In genomic region chr14:20191136-20191735, GRCm38 (mm10) we compare ENCODE assay signal across 28 mouse cellular contexts. TPM values are rescaled to one million over a fixed set of nuclear protein-coding genes. Genes with fewer than 3 reads are reported as not detected.
DNase-seq lines count a peak whose midpoint lies in the region; ATAC-seq and TF ChIP-seq lines count a peak whose summit lies in the region.
"Had no signal": no experiment of that assay in that cellular context is flagged by ENCODE, and none has a peak within 500 bp of the region (broad histone marks: within the 10 kb centered on the region; RNA-seq: fewer than 3 reads in every experiment).

No protein-coding gene starts in this region.

- no peaks in the 10 kb centered on the region for H3K27me3 ChIP-seq in kidney, adult 2 months (replicated peaks; ENCODE audit: control insufficient read depth, insufficient read depth, low read length)
- no peaks in the 10 kb centered on the region for H3K27me3 ChIP-seq in kidney, embryonic 16.5 days (ENCODE audit: insufficient read depth, low read length)
- H3K27me3 ChIP-seq in midbrain, embryonic 11.5 days (ENCODE audit: control insufficient read depth, insufficient read depth, low read length): no peaks in the 10 kb centered on the region
- no peaks in the 10 kb centered on the region for H3K27me3 ChIP-seq in midbrain, embryonic 14.5 days (ENCODE audit: control insufficient read depth, insufficient read depth, low read length)
- H3K27me3 ChIP-seq in small intestine, adult 2 months (ENCODE audit: control insufficient read depth, insufficient read depth, low read length): no peaks in the 10 kb centered on the region
- H3K27me3 ChIP-seq: CH12.LX; embryonic facial prominence, embryonic 13.5 days; forebrain, embryonic 12.5 days; forebrain, embryonic 15.5 days; heart, embryonic 13.5 days had no signal

- H3K27ac ChIP-seq in kidney, adult 2 months (ENCODE audit: insufficient read depth, low read depth, low read length): peak overlapping the region; percentile 86
- H3K27ac ChIP-seq in kidney, embryonic 16.5 days (ENCODE audit: low read length): no peak overlapping the region
- no peak overlapping the region for H3K27ac ChIP-seq in midbrain, embryonic 11.5 days (ENCODE audit: low read depth, low read length)
- no peak overlapping the region for H3K27ac ChIP-seq in midbrain, embryonic 14.5 days (replicated peaks; ENCODE audit: low read depth, low read length)
- peak overlapping the region; percentile 61 for H3K27ac ChIP-seq in small intestine, adult 2 months (ENCODE audit: insufficient read depth, low read depth, low read length)
- H3K27ac ChIP-seq: embryonic facial prominence, embryonic 10.5 days; embryonic facial prominence, embryonic 13.5 days; forebrain, embryonic 12.5 days; forebrain, embryonic 15.5 days; heart, embryonic 13.5 days; hindbrain, embryonic 14.5 days; hindbrain, postnatal 0 days had no signal

- no peak for TF ChIP-seq CTCF in kidney, adult 2 months (conservative IDR thresholded peaks at IDR 0.05; ENCODE audit: insufficient read depth, insufficient read length, low read depth, low read length)
- TF ChIP-seq CTCF in small intestine, adult 2 months (IDR thresholded peaks at IDR 0.05; ENCODE audit: extremely low read depth, insufficient read length, insufficient replicate concordance, low read depth, low read length): no peak

- H3K4me1 ChIP-seq in kidney, adult 2 months (ENCODE audit: control insufficient read depth, insufficient read depth, low read length): peaks cover 15% of the 10 kb centered on the region; the same call in 1 of the 2 replicates
- 0 out of 2 replicates have a peak, but pooled peaks cover 5% of the 10 kb centered on the region for H3K4me1 ChIP-seq in kidney, embryonic 16.5 days (ENCODE audit: insufficient read depth, low read length)
- no peaks in the 10 kb centered on the region for H3K4me1 ChIP-seq in midbrain, embryonic 11.5 days (ENCODE audit: control insufficient read depth, insufficient read depth, low read length)
- H3K4me1 ChIP-seq in midbrain, embryonic 14.5 days (ENCODE audit: control insufficient read depth, insufficient read depth, low read length): no peaks in the 10 kb centered on the region
- H3K4me1 ChIP-seq in small intestine, adult 2 months (ENCODE audit: control insufficient read depth, insufficient read depth, insufficient read length, low read length): peaks cover 13% of the 10 kb centered on the region; the same call in 1 of the 2 replicates
- H3K4me1 ChIP-seq: embryonic facial prominence, embryonic 10.5 days; embryonic facial prominence, embryonic 13.5 days; forebrain, embryonic 12.5 days; forebrain, embryonic 15.5 days; heart, embryonic 13.5 days had no signal

- ATAC-seq in kidney, embryonic 16.5 days (ENCODE audit: low FRiP score, low TSS enrichment): no peak
- ATAC-seq in midbrain, embryonic 11.5 days (ENCODE audit: low FRiP score): no peak
- no peak for ATAC-seq in midbrain, embryonic 14.5 days (ENCODE audit: low FRiP score, low TSS enrichment)
- ATAC-seq: forebrain, embryonic 15.5 days; hindbrain, postnatal 0 days had no signal

- H3K4me3 ChIP-seq in kidney, adult 2 months (ENCODE audit: insufficient read depth, low read depth, low read length): no peak overlapping the region
- H3K4me3 ChIP-seq in kidney, embryonic 16.5 days (ENCODE audit: low read length): no peak overlapping the region
- no peak overlapping the region for H3K4me3 ChIP-seq in midbrain, embryonic 11.5 days (ENCODE audit: low read depth, low read length)
- H3K4me3 ChIP-seq in midbrain, embryonic 14.5 days (replicated peaks; ENCODE audit: low read depth, low read length): no peak overlapping the region
- H3K4me3 ChIP-seq in small intestine, adult 2 months (ENCODE audit: low read depth, low read length): no peak overlapping the region
- H3K4me3 ChIP-seq: embryonic facial prominence, embryonic 10.5 days; embryonic facial prominence, embryonic 13.5 days; erythroblast, embryonic 14.5 days; forebrain, embryonic 12.5 days; forebrain, embryonic 15.5 days; heart, embryonic 13.5 days had no signal

- H3K4me2 ChIP-seq in kidney, embryonic 16.5 days (replicated peaks; ENCODE audit: low read depth, low read length): no peak overlapping the region
- no peak overlapping the region for H3K4me2 ChIP-seq in midbrain, embryonic 11.5 days
- no peak overlapping the region for H3K4me2 ChIP-seq in midbrain, embryonic 14.5 days (ENCODE audit: low read length)
- H3K4me2 ChIP-seq: embryonic facial prominence, embryonic 13.5 days; forebrain, embryonic 12.5 days; forebrain, embryonic 15.5 days; heart, embryonic 13.5 days; hindbrain, embryonic 14.5 days had no signal

- no peaks in the 10 kb centered on the region for H3K36me3 ChIP-seq in kidney, adult 2 months (ENCODE audit: control insufficient read depth, insufficient read depth, low read length)
- H3K36me3 ChIP-seq in kidney, embryonic 16.5 days (ENCODE audit: insufficient read depth, low read length): no peaks in the 10 kb centered on the region
- H3K36me3 ChIP-seq in midbrain, embryonic 11.5 days (ENCODE audit: control insufficient read depth, insufficient read depth, low read length): no peaks in the 10 kb centered on the region
- no peaks in the 10 kb centered on the region for H3K36me3 ChIP-seq in midbrain, embryonic 14.5 days (ENCODE audit: control insufficient read depth, insufficient read depth, low read length)
- no peaks in the 10 kb centered on the region for H3K36me3 ChIP-seq in small intestine, adult 2 months (ENCODE audit: control insufficient read depth, insufficient read depth, low read length)
- H3K36me3 ChIP-seq: embryonic facial prominence, embryonic 10.5 days; embryonic facial prominence, embryonic 13.5 days; forebrain, embryonic 12.5 days; forebrain, embryonic 15.5 days; G1E; heart, embryonic 13.5 days had no signal

- no peak for TF ChIP-seq POLR2A in kidney, adult 2 months (IDR thresholded peaks at IDR 0.05; ENCODE audit: low read depth, low read length)
- no peak for TF ChIP-seq POLR2A in small intestine, adult 2 months (IDR thresholded peaks at IDR 0.05; ENCODE audit: low read depth, low read length)

- 68% methylated on average over 5 of the region's 5 CpGs for WGBS in kidney, adult 2 months
- WGBS in kidney, embryonic 16.5 days: 84% methylated on average over 5 of the region's 5 CpGs
- WGBS in midbrain, embryonic 11.5 days: 86% methylated on average over 5 of the region's 5 CpGs
- WGBS in midbrain, embryonic 14.5 days: 85% methylated on average over 5 of the region's 5 CpGs
- 72% methylated on average over 5 of the region's 5 CpGs for WGBS in small intestine, adult 2 months

- peak; percentile 82 for DNase-seq in kidney, adult 2 months
- DNase-seq in midbrain, embryonic 11.5 days (ENCODE audit: low spot score, missing footprints): peak; percentile 23
- no peak for DNase-seq in midbrain, embryonic 14.5 days
- no peak for DNase-seq in thymus, postnatal 4 days
- DNase-seq: adrenal gland, adult 2 months; adrenal gland, postnatal 14 days; B cell, adult 2 months; cerebellum, adult 11 months; cerebellum, adult 2 months; cerebellum, postnatal 10 days; cerebellum, postnatal 36 days; embryo, embryonic 11 days; gastrocnemius, postnatal 25 days; heart, adult 18-20 months; heart, postnatal 14 days; heart, postnatal 4 days had no signal

- H3K9ac ChIP-seq in kidney, embryonic 16.5 days (replicated peaks; ENCODE audit: low read length): no peak overlapping the region
- no peak overlapping the region for H3K9ac ChIP-seq in midbrain, embryonic 11.5 days (ENCODE audit: low read length)
- no peak overlapping the region for H3K9ac ChIP-seq in midbrain, embryonic 14.5 days (replicated peaks; ENCODE audit: low read length)
- H3K9ac ChIP-seq: embryonic facial prominence, embryonic 13.5 days; forebrain, embryonic 12.5 days; forebrain, embryonic 15.5 days; heart, embryonic 13.5 days; hindbrain, embryonic 14.5 days had no signal

- no peaks in the 10 kb centered on the region for H3K9me3 ChIP-seq in kidney, embryonic 16.5 days (ENCODE audit: low read length)
- H3K9me3 ChIP-seq in midbrain, embryonic 11.5 days (ENCODE audit: control insufficient read depth, low read length): no peaks in the 10 kb centered on the region
- H3K9me3 ChIP-seq in midbrain, embryonic 14.5 days (ENCODE audit: control insufficient read depth, low read length): no peaks in the 10 kb centered on the region
- H3K9me3 ChIP-seq: embryonic facial prominence, embryonic 10.5 days; embryonic facial prominence, embryonic 13.5 days; forebrain, embryonic 12.5 days; forebrain, embryonic 15.5 days; G1E; heart, embryonic 13.5 days had no signal

RNA-seq across cellular contexts. Expression of gene Kcnk5, which starts 9.6 kb away (rescaled TPM):
- 32.0 and 34.2 TPM in 2 replicates for polyA plus RNA-seq in kidney, adult 2 months (2012; rRNA removed)
- 21.9 and 22.7 TPM in 2 replicates for polyA plus RNA-seq in kidney, embryonic 16.5 days (2015; fragmentation: Nextera tagmentation; extraction: Ambion mirVana)
- 4.5 and 6.6 TPM in 2 replicates for polyA plus RNA-seq in midbrain, embryonic 11.5 days (2014; fragmentation: Nextera tagmentation; extraction: Ambion mirVana)
- polyA plus RNA-seq in midbrain, embryonic 14.5 days (2014; fragmentation: Nextera tagmentation; extraction: Ambion mirVana): 0.43 and 0.88 TPM in 2 replicates
- polyA plus RNA-seq in small intestine, adult 2 months (2012; rRNA removed): 13.9 and 48.0 TPM in 2 replicates

RNA-seq across cellular contexts. Expression of gene Saysd1, which starts 52.9 kb away (rescaled TPM):
- 10.8 and 11.4 TPM in 2 replicates for polyA plus RNA-seq in kidney, adult 2 months (2012; rRNA removed)
- 13.4 and 13.6 TPM in 2 replicates for polyA plus RNA-seq in kidney, embryonic 16.5 days (2015; fragmentation: Nextera tagmentation; extraction: Ambion mirVana)
- 11.3 and 12.6 TPM in 2 replicates for polyA plus RNA-seq in midbrain, embryonic 11.5 days (2014; fragmentation: Nextera tagmentation; extraction: Ambion mirVana)
- polyA plus RNA-seq in midbrain, embryonic 14.5 days (2014; fragmentation: Nextera tagmentation; extraction: Ambion mirVana): 13.7 and 15.1 TPM in 2 replicates
- polyA plus RNA-seq in small intestine, adult 2 months (2012; rRNA removed): 5.7 and 8.3 TPM in 2 replicates

Comparison
In these comparisons a context has a peak if more than half of its experiments do, and no peak if none do; other contexts are left out.
1. DNase-seq: peak in kidney, adult 2 months (single experiment) and midbrain, embryonic 11.5 days (single experiment); none in midbrain, embryonic 14.5 days (single experiment) and thymus, postnatal 4 days (single experiment).
2. H3K27ac ChIP-seq: peak in kidney, adult 2 months (single experiment) and small intestine, adult 2 months (single experiment); none in kidney, embryonic 16.5 days (single experiment), midbrain, embryonic 11.5 days (single experiment) and midbrain, embryonic 14.5 days (single experiment).